Mouse (Mus musculus): ENCODE data around the gene Pfkm. TPM values are rescaled to one million over a fixed set of nuclear protein-coding genes. Genes with fewer than 3 reads are reported as not detected.

Pfkm gene
- total RNA-seq, 2 experiments from 2014 or later, result 379 to 387 TPM

- intact Hi-C loops (cut with DNase I), result no loop called here
- Histone ChIP-seq H3K4me3 (no peak overlapping the region), H3K27ac (no peak overlapping the region)
- no peak for DNase-seq (ENCODE audit: extremely low spot score in 1 of 2, low spot score in 2 of 2)
- no peak for TF ChIP-seq CTCF (IDR thresholded peaks at IDR 0.05)
Observed at GRCm38 (mm10) chr15:98120831-98121230, 28.4 kb downstream of the Pfkm start.

GRCm38 (mm10) chr15:98131001-98131400 lies 38.6 kb downstream of the Pfkm start:
- intact Hi-C loops (cut with DNase I), result no loop called here
- DNase-seq (ENCODE audit: extremely low spot score in 1 of 2, low spot score in 2 of 2), result no peak
- no peak overlapping the region for H3K27ac ChIP-seq
- no peak for TF ChIP-seq CTCF (IDR thresholded peaks at IDR 0.05)
- no peak overlapping the region for H3K4me3 ChIP-seq

GRCm38 (mm10) chr15:98131451-98131850 lies 39.1 kb downstream of the Pfkm start:
- intact Hi-C loops (cut with DNase I), result no loop called here

GRCm38 (mm10) chr15:98131942-98132655 lies 39.7 kb downstream of the Pfkm start:
- intact Hi-C loops (cut with DNase I), result no loop called here
- no peak overlapping the region; the same call in 1 of the 2 replicates for H3K27ac ChIP-seq
- no peak for TF ChIP-seq CTCF (IDR thresholded peaks at IDR 0.05)
- H3K4me3 ChIP-seq, result no peak overlapping the region
- no peak for DNase-seq (ENCODE audit: extremely low spot score in 1 of 2, low spot score in 2 of 2)

More at GRCm38 (mm10) chr15:98131451-98131850, 39.1 kb downstream of the Pfkm start:
- no peak for DNase-seq (ENCODE audit: extremely low spot score in 1 of 2, low spot score in 2 of 2)
- no peak overlapping the region for H3K4me3 ChIP-seq
- no peak for TF ChIP-seq CTCF (IDR thresholded peaks at IDR 0.05)
- H3K27ac ChIP-seq, result no peak overlapping the region

GRCm38 (mm10) chr15:98133471-98133870 lies 41.1 kb downstream of the Pfkm start:
- TF ChIP-seq CTCF (IDR thresholded peaks at IDR 0.05), result no peak
- no peak for DNase-seq (ENCODE audit: extremely low spot score in 1 of 2, low spot score in 2 of 2)
- intact Hi-C loops (cut with DNase I), result no loop called here
- Histone ChIP-seq H3K4me3 (no peak overlapping the region), H3K27ac (peak overlapping the region; percentile 37; the same call in 1 of the 2 replicates)

GRCm38 (mm10) chr15:98134034-98134433 lies 41.6 kb downstream of the Pfkm start:
- TF ChIP-seq CTCF (IDR thresholded peaks at IDR 0.05), result no peak
- no peak for DNase-seq (ENCODE audit: extremely low spot score in 1 of 2, low spot score in 2 of 2)
- intact Hi-C loops (cut with DNase I), result no loop called here
- no peak overlapping the region for H3K4me3 ChIP-seq
- peak overlapping the region; percentile 54 for H3K27ac ChIP-seq

GRCm38 (mm10) chr15:98134666-98135065 lies 42.3 kb downstream of the Pfkm start:
- TF ChIP-seq CTCF (IDR thresholded peaks at IDR 0.05), result no peak
- intact Hi-C loops (cut with DNase I), result no loop called here
- H3K27ac ChIP-seq, result peak overlapping the region; percentile 54
- DNase-seq (ENCODE audit: extremely low spot score in 1 of 2, low spot score in 2 of 2), result no peak
- H3K4me3 ChIP-seq, result no peak overlapping the region

GRCm38 (mm10) chr15:98135671-98136070 lies 43.3 kb downstream of the Pfkm start:
- Histone ChIP-seq H3K27ac (peak overlapping the region; percentile 54; the same call in 1 of the 2 replicates), H3K4me3 (no peak overlapping the region)
- TF ChIP-seq CTCF (IDR thresholded peaks at IDR 0.05), result no peak
- DNase-seq (ENCODE audit: extremely low spot score in 1 of 2, low spot score in 2 of 2), result no peak
- intact Hi-C loops (cut with DNase I), result no loop called here

GRCm38 (mm10) chr15:98136871-98137270 lies 44.5 kb downstream of the Pfkm start:
- TF ChIP-seq CTCF (IDR thresholded peaks at IDR 0.05), result no peak
- Histone ChIP-seq H3K27ac (no peak overlapping the region), H3K4me3 (no peak overlapping the region)
- no peak for DNase-seq (ENCODE audit: extremely low spot score in 1 of 2, low spot score in 2 of 2)
- intact Hi-C loops (cut with DNase I), result no loop called here

- no peak overlapping the region for H3K4me3 ChIP-seq
Observed at GRCm38 (mm10) chr15:98139763-98140162, 47.4 kb downstream of the Pfkm start.

GRCm38 (mm10) chr15:98140809-98141208 lies 48.4 kb downstream of the Pfkm start:
- intact Hi-C loops (cut with DNase I), result no loop called here
- no peak for TF ChIP-seq CTCF (IDR thresholded peaks at IDR 0.05)
- DNase-seq (ENCODE audit: extremely low spot score in 1 of 2, low spot score in 2 of 2), result no peak

More at GRCm38 (mm10) chr15:98139763-98140162, 47.4 kb downstream of the Pfkm start:
- no peak for DNase-seq (ENCODE audit: extremely low spot score in 1 of 2, low spot score in 2 of 2)
- H3K27ac ChIP-seq, result no peak overlapping the region
- TF ChIP-seq CTCF (IDR thresholded peaks at IDR 0.05), result no peak
- intact Hi-C loops (cut with DNase I), result no loop called here

GRCm38 (mm10) chr15:98142515-98142914 lies 50.1 kb downstream of the Pfkm start:
- DNase-seq (ENCODE audit: extremely low spot score in 1 of 2, low spot score in 2 of 2), result no peak
- no peak for TF ChIP-seq CTCF (IDR thresholded peaks at IDR 0.05)
- no peak overlapping the region for H3K27ac ChIP-seq
- intact Hi-C loops (cut with DNase I), result no loop called here
- H3K4me3 ChIP-seq, result no peak overlapping the region

More at GRCm38 (mm10) chr15:98140809-98141208, 48.4 kb downstream of the Pfkm start:
- no peak overlapping the region for H3K27ac ChIP-seq
- H3K4me3 ChIP-seq, result no peak overlapping the region
